Mouse (Mus musculus) stomach, postnatal 0 days (tissue): Measurements from ENCODE around the gene Ptprz1. TPM values are rescaled to one million over a fixed set of nuclear protein-coding genes. Genes with fewer than 3 reads are reported as not detected.

Source experiments
- ATAC-seq: fragments of 200-750 bp; cut with Nextera tagmentation; 2 replicates; pipeline ENCODE4 v1.8.0; 2017; ENCODE audit not compliant: low FRiP score, low TSS enrichment
- DNase-seq: peaks from one replicate; pipeline ENCODE4 v3.0.0-alpha.2; 2016; ENCODE audit warnings: low spot score
- H3K27ac ChIP-seq: fragments of 300-500 bp; sonication (generic); replicated peaks from 2 replicates; pipeline ENCODE4 v1.5.1; 2014; ENCODE audit warnings: mild to moderate bottlenecking, control low read depth
- H3K27me3 ChIP-seq: fragments of 300-500 bp; sonication (generic); 2 replicates; pipeline ENCODE4 v1.6.1; 2014; ENCODE audit warnings: low read length; ENCODE audit not compliant: control insufficient read depth, insufficient read depth
- H3K36me3 ChIP-seq: fragments of 300-500 bp; sonication (generic); 2 replicates; pipeline ENCODE4 v1.6.1; 2014; ENCODE audit warnings: low read length, mixed read lengths; ENCODE audit not compliant: control insufficient read depth, insufficient read depth
- H3K4me1 ChIP-seq: fragments of 300-500 bp; sonication (generic); replicated peaks from 2 replicates; pipeline ENCODE4 v1.6.1; 2014; ENCODE audit warnings: antibody characterized with exemption; ENCODE audit not compliant: control insufficient read depth, insufficient read depth
- H3K4me2 ChIP-seq: fragments of 300-500 bp; sonication (generic); replicated peaks from 2 replicates; pipeline ENCODE4 v1.6.1; 2014; ENCODE audit warnings: low read depth, mild to moderate bottlenecking, control low read depth, moderate library complexity
- H3K4me3 ChIP-seq: fragments of 300-500 bp; sonication (generic); 2 replicates; pipeline ENCODE4 v1.5.1; 2014; ENCODE audit warnings: low read depth, low read length, control low read depth
- H3K9ac ChIP-seq: fragments of 300-500 bp; sonication (generic); 2 replicates; pipeline ENCODE4 v1.6.1; 2014; ENCODE audit warnings: mild to moderate bottlenecking, low read length, control low read depth, mixed read lengths
- H3K9me3 ChIP-seq: fragments of 300-500 bp; sonication (generic); 2 replicates; pipeline ENCODE4 v1.6.1; 2016; ENCODE audit warnings: low read length; ENCODE audit not compliant: control insufficient read depth
- CTCF ChIP-seq: IDR thresholded peaks from 2 replicates; pipeline ENCODE4 v1.5.1; 2016; ENCODE audit warnings: antibody characterized with exemption, low read depth, mild to moderate bottlenecking, moderate library complexity
- EP300 ChIP-seq: optimal IDR thresholded peaks from 2 replicates; pipeline ENCODE3; 2016; ENCODE audit warnings: antibody characterized with exemption
- WGBS: fragments of 180-500 bp; shearing (Covaris S2); extraction: QIAGEN DNeasy Blood & Tissue Kit; methylation state at CpG from one replicate; pipeline ENCODE4 v1.1.7; 2014; 5-methylcytosine and 5-hydroxymethylcytosine counted together
- polyA plus RNA-seq: library from polyadenylated mRNA; unstranded; fragments of >200 nt; fragmentation: Nextera tagmentation; extraction: Ambion mirVana; gene quantifications from 2 replicates; pipeline ENCODE4 v1.2.1, GENCODE M21; 2015

Ptprz1 gene
- 3.8 and 3.9 TPM in 2 replicates for polyA plus RNA-seq

GRCm38 (mm10) chr6:22874781-22875613, at the start of gene Ptprz1:
Gene Ptprz1 (plus strand): TSS chr6:22875502.
- Histone ChIP-seq H3K9ac (peak within 1 kb of the TSS; percentile 41), H3K4me3 (peak within 1 kb of the TSS; percentile 59), H3K9me3 (no peaks in the 10 kb centered on the region), H3K4me2 (peak within 1 kb of the TSS; percentile 96), H3K4me1 (no peaks in the 10 kb centered on the region), H3K27ac (no peak within 1 kb of the TSS), H3K36me3 (no peaks in the 10 kb centered on the region), H3K27me3 (no peaks in the 10 kb centered on the region)
- 2% methylated on average over 22 of the region's 44 CpGs for WGBS
- DNase-seq: peak; percentile 60
- peak; percentile 77 for ATAC-seq
- TF ChIP-seq CTCF (no peak), EP300 (no peak)

- no peak overlapping the region for H3K4me3 ChIP-seq
- H3K27ac ChIP-seq: no peak overlapping the region
- no peaks in the 10 kb centered on the region for H3K36me3 ChIP-seq
- 52% methylated on average over 7 of the region's 7 CpGs for whole genome bisulfite sequencing
- H3K9me3 ChIP-seq: no peaks in the 10 kb centered on the region
- ATAC-seq (no peak), DNase-seq (no peak)
- TF ChIP-seq CTCF: no peak
- TF ChIP-seq EP300: no peak
- no peaks in the 10 kb centered on the region for H3K27me3 ChIP-seq
- H3K4me1 ChIP-seq: no peaks in the 10 kb centered on the region
- H3K4me2 ChIP-seq: no peak overlapping the region
- no peak overlapping the region for H3K9ac ChIP-seq
Measured at GRCm38 (mm10) chr6:22833637-22834036, 41.7 kb upstream of the Ptprz1 start.

GRCm38 (mm10) chr6:22834100-22834970, 41.0 kb upstream of the Ptprz1 start:
- Histone ChIP-seq H3K9ac (no peak overlapping the region), H3K4me2 (no peak overlapping the region), H3K27me3 (no peaks in the 10 kb centered on the region), H3K9me3 (no peaks in the 10 kb centered on the region), H3K4me3 (no peak overlapping the region), H3K27ac (no peak overlapping the region), H3K4me1 (no peaks in the 10 kb centered on the region), H3K36me3 (no peaks in the 10 kb centered on the region)
- TF ChIP-seq EP300: no peak
- peak; percentile 14 for DNase-seq
- WGBS: 79% methylated on average over 19 of the region's 19 CpGs
- ATAC-seq: no peak

- Histone ChIP-seq H3K36me3 (no peaks in the 10 kb centered on the region), H3K9ac (peak overlapping the region; percentile 41), H3K27me3 (no peaks in the 10 kb centered on the region), H3K4me3 (peak overlapping the region; percentile 59), H3K4me2 (peak overlapping the region; percentile 96), H3K27ac (no peak overlapping the region), H3K9me3 (no peaks in the 10 kb centered on the region), H3K4me1 (no peaks in the 10 kb centered on the region)
- 3% methylated on average over 45 of the region's 45 CpGs for WGBS
- peak; percentile 45 for ATAC-seq
- DNase-seq: peak; percentile 15
- no peak for TF ChIP-seq EP300
- TF ChIP-seq CTCF: peak; percentile 38; the same call in 1 of the 2 replicates
Measured at GRCm38 (mm10) chr6:22875614-22876541, 576 bp downstream of the Ptprz1 start.

GRCm38 (mm10) chr6:22887978-22888377, 12.7 kb downstream of the Ptprz1 start:
- H3K4me2 ChIP-seq: no peak overlapping the region
- no peak overlapping the region for H3K9ac ChIP-seq
- no peak overlapping the region for H3K27ac ChIP-seq
- H3K27me3 ChIP-seq: no peaks in the 10 kb centered on the region
- H3K4me3 ChIP-seq: no peak overlapping the region
- H3K9me3 ChIP-seq: no peaks in the 10 kb centered on the region
- TF ChIP-seq CTCF (no peak), EP300 (no peak)
- H3K36me3 ChIP-seq: no peaks in the 10 kb centered on the region
- 77% methylated on average over 6 of the region's 6 CpGs for WGBS
- ATAC-seq (no peak), DNase-seq (no peak)
- no peaks in the 10 kb centered on the region for H3K4me1 ChIP-seq
